Mouse (Mus musculus): ENCODE measurements at regions not wholly inside any gene's neighbourhood (a gene's known extent, or its start where the extent isn't known, plus 50 kb on each side); places are given as distances from the start of the nearest gene placed in this dataset.

DNA sequence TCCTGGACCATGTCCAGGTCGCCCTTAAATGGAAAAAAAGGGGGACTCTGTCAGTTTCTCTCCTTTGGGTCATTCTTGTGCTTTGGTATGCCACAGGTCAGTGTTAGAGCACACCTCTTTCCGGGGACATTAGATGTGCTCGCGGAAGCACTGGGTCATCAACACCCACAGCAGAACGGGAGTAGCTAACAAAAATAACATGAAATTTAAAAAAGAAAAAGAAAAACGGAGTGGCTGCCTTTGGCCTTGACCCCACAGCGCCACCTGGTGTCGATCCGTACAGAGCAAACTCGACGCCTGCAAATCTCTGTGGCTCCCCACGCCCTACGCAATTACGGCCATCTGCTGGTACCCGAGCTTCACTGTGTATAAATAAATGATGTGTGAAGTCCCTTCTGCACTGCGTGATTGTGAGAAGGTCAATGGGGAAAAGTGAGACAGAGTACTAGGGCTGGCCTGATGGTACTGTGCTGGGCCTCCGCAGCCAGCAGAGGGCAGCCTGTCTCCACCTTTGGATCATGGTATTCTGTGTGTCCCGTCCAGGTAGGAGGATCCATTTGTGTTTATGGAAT, 99.0 kb upstream of the Slc7a12 start:
- Histone ChIP-seq H3K27me3 (replicated peaks) (no peaks in the 10 kb centered on the region), H3K4me1 (peaks cover 11% of the 10 kb centered on the region), H3K36me3 (replicated peaks; ENCODE audit: low read length) (no peaks in the 10 kb centered on the region), H3K9me3 (no peaks in the 10 kb centered on the region), H3K4me3 (replicated peaks) (peak overlapping the region; percentile 89)
- no peak for TF ChIP-seq FLI1 (IDR thresholded peaks at IDR 0.05; ENCODE audit: low read length)
- no peak for TF ChIP-seq GATA1 (IDR thresholded peaks at IDR 0.05; ENCODE audit: borderline replicate concordance, low read length)

DNA sequence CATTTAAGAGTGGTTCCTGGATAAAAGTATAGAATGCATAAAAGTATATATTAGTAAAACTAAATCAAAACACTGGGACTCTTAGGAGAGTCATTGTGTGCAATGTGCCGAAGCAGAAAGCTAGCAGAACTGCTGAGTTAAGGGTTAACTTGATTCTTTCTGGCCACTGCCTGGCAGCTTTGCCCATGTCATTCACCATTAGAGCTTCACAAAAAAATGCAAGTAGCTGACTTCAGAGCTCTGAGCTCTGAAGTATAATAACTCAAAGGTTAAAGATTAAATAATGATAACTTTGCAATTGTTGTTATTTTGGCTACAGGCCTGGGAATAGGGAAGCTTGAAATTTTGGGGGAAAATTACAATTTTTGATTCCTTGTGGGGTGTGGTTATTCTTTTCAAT, 89.8 kb upstream of the Slc7a12 start:
- Histone ChIP-seq H3K4me1 (no peaks in the 10 kb centered on the region), H3K9me3 (no peaks in the 10 kb centered on the region), H3K4me3 (replicated peaks) (no peak overlapping the region), H3K27me3 (replicated peaks) (no peaks in the 10 kb centered on the region), H3K36me3 (replicated peaks; ENCODE audit: low read length) (no peaks in the 10 kb centered on the region)
- TF ChIP-seq FLI1 (IDR thresholded peaks at IDR 0.05; ENCODE audit: low read length) (no peak), GATA1 (IDR thresholded peaks at IDR 0.05; ENCODE audit: borderline replicate concordance, low read length) (no peak)

DNA sequence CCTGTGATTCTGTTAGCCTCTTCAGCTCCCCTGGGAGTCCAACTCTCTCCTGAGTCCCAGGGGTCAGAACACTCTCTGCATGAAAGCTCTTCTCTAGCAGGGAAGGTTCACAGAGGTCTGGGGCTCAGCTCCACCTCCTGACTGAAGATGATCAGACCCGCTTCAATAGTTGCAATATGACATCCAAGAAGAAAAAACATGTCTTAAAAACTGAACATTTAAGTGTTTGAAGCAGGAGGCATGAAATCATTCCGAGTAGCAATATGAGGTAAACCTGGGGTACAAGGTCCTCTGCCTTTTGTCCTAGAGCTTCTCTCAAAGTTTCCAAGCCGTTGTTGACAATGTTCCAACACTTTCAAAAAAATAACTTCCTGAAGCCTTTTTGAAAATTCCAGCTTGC, 81.8 kb upstream of the Slc7a12 start:
- TF ChIP-seq GATA1 (IDR thresholded peaks at IDR 0.05; ENCODE audit: borderline replicate concordance, low read length), result no peak
- no peak for TF ChIP-seq FLI1 (IDR thresholded peaks at IDR 0.05; ENCODE audit: low read length)
- no peaks in the 10 kb centered on the region for H3K36me3 ChIP-seq (replicated peaks; ENCODE audit: low read length)
- H3K9me3 ChIP-seq, result peaks cover 11% of the 10 kb centered on the region
- H3K4me3 ChIP-seq (replicated peaks), result no peak overlapping the region
- no peaks in the 10 kb centered on the region for H3K4me1 ChIP-seq
- H3K27me3 ChIP-seq (replicated peaks), result no peaks in the 10 kb centered on the region

DNA sequence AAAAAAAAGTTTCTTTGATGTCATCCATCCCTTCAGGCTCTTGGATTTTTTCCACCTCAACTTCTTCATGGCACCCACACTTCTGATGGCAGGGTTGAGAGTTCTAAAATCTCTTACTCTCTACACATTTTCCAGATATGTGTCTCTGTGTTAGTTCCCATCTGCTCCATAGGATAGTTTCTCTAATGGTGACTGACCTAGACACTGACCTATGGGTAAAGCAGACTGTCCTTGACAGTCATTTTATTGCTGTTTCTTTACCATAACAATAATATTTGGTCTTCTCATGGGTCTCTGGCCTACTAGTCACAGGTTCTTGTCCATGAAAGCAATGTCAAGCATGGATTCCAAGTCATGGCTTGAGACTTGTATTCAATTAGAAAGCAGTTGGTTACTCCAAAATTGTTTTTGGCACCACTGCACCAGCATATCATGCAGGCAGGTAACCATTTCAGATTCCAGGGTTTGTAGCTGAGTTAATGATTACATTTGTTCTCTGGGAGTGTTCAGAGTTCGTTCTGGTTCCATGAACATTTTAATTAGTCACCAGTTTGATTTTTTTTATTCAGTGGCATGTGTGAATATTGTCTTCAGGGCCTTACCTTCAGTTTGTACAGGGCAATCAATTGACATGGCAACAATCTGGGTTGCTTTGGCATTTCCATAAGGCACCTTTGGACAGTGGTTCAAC, 71.9 kb upstream of the Slc7a12 start:
- H3K27me3 ChIP-seq (replicated peaks), result no peaks in the 10 kb centered on the region
- no peaks in the 10 kb centered on the region for H3K36me3 ChIP-seq (replicated peaks; ENCODE audit: low read length)
- H3K4me1 ChIP-seq, result no peaks in the 10 kb centered on the region
- TF ChIP-seq FLI1 (IDR thresholded peaks at IDR 0.05; ENCODE audit: low read length) (no peak), GATA1 (IDR thresholded peaks at IDR 0.05; ENCODE audit: borderline replicate concordance, low read length) (no peak)
- H3K9me3 ChIP-seq, result no peaks in the 10 kb centered on the region
- no peak overlapping the region for H3K4me3 ChIP-seq (replicated peaks)

Data from megakaryocyte, embryonic 14.5 days (primary cell).